Mouse (Mus musculus): ENCODE results near the gene Cdh23. TPM values are rescaled to one million over a fixed set of nuclear protein-coding genes. Genes with fewer than 3 reads are reported as not detected.
A peak's percentile ranks its signal among the peaks of the same experiment; 100 is the strongest.

Cdh23 gene
- polyA plus RNA-seq, 1 experiment from 2014 or later: 0.25 TPM

- H3K27me3 ChIP-seq (ENCODE audit: insufficient read depth, low read length): no peaks in the 10 kb centered on the region
- ATAC-seq (replicated peaks; ENCODE audit: low FRiP score, low read depth) (no peak), DNase-seq (ENCODE audit: low spot score) (no peak)
- 86% methylated on average over 4 of the region's 4 CpGs for WGBS
- H3K4me3 ChIP-seq (replicated peaks; ENCODE audit: low read depth, low read length): no peak overlapping the region
- no peak overlapping the region for H3K27ac ChIP-seq
- H3K9ac ChIP-seq (ENCODE audit: low read depth, low read length): no peak overlapping the region
- H3K9me3 ChIP-seq (replicated peaks; ENCODE audit: low read length): no peaks in the 10 kb centered on the region
- no peak for TF ChIP-seq CTCF (IDR thresholded peaks at IDR 0.05; ENCODE audit: low read depth)
- H3K4me1 ChIP-seq (replicated peaks; ENCODE audit: insufficient read depth, low read length): no peaks in the 10 kb centered on the region
- no peaks in the 10 kb centered on the region for H3K36me3 ChIP-seq (ENCODE audit: insufficient read depth, low read length)
- no peak overlapping the region for H3K4me2 ChIP-seq (ENCODE audit: low read length)
Observed at GRCm38 (mm10) chr10:60442321-60442720, 254.0 kb downstream of the Cdh23 start.

GRCm38 (mm10) chr10:60432679-60433078 lies 263.6 kb downstream of the Cdh23 start:
- H3K9ac ChIP-seq (ENCODE audit: low read depth, low read length): no peak overlapping the region
- H3K27me3 ChIP-seq (ENCODE audit: insufficient read depth, low read length): no peaks in the 10 kb centered on the region
- ATAC-seq (replicated peaks; ENCODE audit: low FRiP score, low read depth) (no peak), DNase-seq (ENCODE audit: low spot score) (no peak)
- no peaks in the 10 kb centered on the region for H3K4me1 ChIP-seq (replicated peaks; ENCODE audit: insufficient read depth, low read length)
- H3K36me3 ChIP-seq (ENCODE audit: insufficient read depth, low read length): no peaks in the 10 kb centered on the region
- H3K4me2 ChIP-seq (ENCODE audit: low read length): no peak overlapping the region
- no peaks in the 10 kb centered on the region for H3K9me3 ChIP-seq (replicated peaks; ENCODE audit: low read length)
- no peak overlapping the region for H3K4me3 ChIP-seq (replicated peaks; ENCODE audit: low read depth, low read length)
- TF ChIP-seq CTCF (IDR thresholded peaks at IDR 0.05; ENCODE audit: low read depth): no peak
- 23% methylated on average over 4 of the region's 4 CpGs for WGBS
- no peak overlapping the region for H3K27ac ChIP-seq

- no peak overlapping the region for H3K4me2 ChIP-seq (ENCODE audit: low read length)
- H3K4me1 ChIP-seq (replicated peaks; ENCODE audit: insufficient read depth, low read length): no peaks in the 10 kb centered on the region
- H3K27me3 ChIP-seq (ENCODE audit: insufficient read depth, low read length): no peaks in the 10 kb centered on the region
- no peaks in the 10 kb centered on the region for H3K36me3 ChIP-seq (ENCODE audit: insufficient read depth, low read length)
- ATAC-seq (replicated peaks; ENCODE audit: low FRiP score, low read depth): no peak
- H3K9me3 ChIP-seq (replicated peaks; ENCODE audit: low read length): no peaks in the 10 kb centered on the region
- no peak for TF ChIP-seq CTCF (IDR thresholded peaks at IDR 0.05; ENCODE audit: low read depth)
- DNase-seq (ENCODE audit: low spot score): no peak
- 19% methylated on average over 6 of the region's 6 CpGs for WGBS
- no peak overlapping the region for H3K27ac ChIP-seq
- no peak overlapping the region for H3K9ac ChIP-seq (ENCODE audit: low read depth, low read length)
- H3K4me3 ChIP-seq (replicated peaks; ENCODE audit: low read depth, low read length): no peak overlapping the region
Observed at GRCm38 (mm10) chr10:60430591-60430990, 265.7 kb downstream of the Cdh23 start.

- H3K9me3 ChIP-seq (replicated peaks; ENCODE audit: low read length): peaks cover 5% of the 10 kb centered on the region; the same call in 1 of the 2 replicates
- H3K9ac ChIP-seq (ENCODE audit: low read depth, low read length): no peak overlapping the region
- H3K27ac ChIP-seq: no peak overlapping the region
- 46% methylated on average over 10 of the region's 10 CpGs for whole genome bisulfite sequencing
- DNase-seq (ENCODE audit: low spot score) (no peak), ATAC-seq (replicated peaks; ENCODE audit: low FRiP score, low read depth) (no peak)
- no peak overlapping the region for H3K4me3 ChIP-seq (replicated peaks; ENCODE audit: low read depth, low read length)
- TF ChIP-seq CTCF (IDR thresholded peaks at IDR 0.05; ENCODE audit: low read depth): no peak
- no peaks in the 10 kb centered on the region for H3K4me1 ChIP-seq (replicated peaks; ENCODE audit: insufficient read depth, low read length)
- no peaks in the 10 kb centered on the region for H3K36me3 ChIP-seq (ENCODE audit: insufficient read depth, low read length)
- H3K4me2 ChIP-seq (ENCODE audit: low read length): no peak overlapping the region
- no peaks in the 10 kb centered on the region for H3K27me3 ChIP-seq (ENCODE audit: insufficient read depth, low read length)
Observed at GRCm38 (mm10) chr10:60430001-60430400, 266.3 kb downstream of the Cdh23 start.

GRCm38 (mm10) chr10:60422756-60423155 lies 273.5 kb downstream of the Cdh23 start:
- 50% methylated on average over 7 of the region's 7 CpGs for WGBS
- DNase-seq (ENCODE audit: low spot score) (no peak), ATAC-seq (replicated peaks; ENCODE audit: low FRiP score, low read depth) (no peak)
- no peak overlapping the region for H3K4me3 ChIP-seq (replicated peaks; ENCODE audit: low read depth, low read length)
- H3K9me3 ChIP-seq (replicated peaks; ENCODE audit: low read length): peaks cover 5% of the 10 kb centered on the region; the same call in 1 of the 2 replicates
- no peak for TF ChIP-seq CTCF (IDR thresholded peaks at IDR 0.05; ENCODE audit: low read depth)
- H3K27me3 ChIP-seq (ENCODE audit: insufficient read depth, low read length): no peaks in the 10 kb centered on the region
- no peak overlapping the region for H3K27ac ChIP-seq
- no peak overlapping the region for H3K4me2 ChIP-seq (ENCODE audit: low read length)
- no peak overlapping the region for H3K9ac ChIP-seq (ENCODE audit: low read depth, low read length)
- no peaks in the 10 kb centered on the region for H3K36me3 ChIP-seq (ENCODE audit: insufficient read depth, low read length)
- H3K4me1 ChIP-seq (replicated peaks; ENCODE audit: insufficient read depth, low read length): no peaks in the 10 kb centered on the region

GRCm38 (mm10) chr10:60419624-60420023 lies 276.7 kb downstream of the Cdh23 start:
- WGBS: 34% methylated on average over 4 of the region's 4 CpGs
- H3K27me3 ChIP-seq (ENCODE audit: insufficient read depth, low read length): no peaks in the 10 kb centered on the region
- no peaks in the 10 kb centered on the region for H3K4me1 ChIP-seq (replicated peaks; ENCODE audit: insufficient read depth, low read length)
- no peaks in the 10 kb centered on the region for H3K9me3 ChIP-seq (replicated peaks; ENCODE audit: low read length)
- ATAC-seq (replicated peaks; ENCODE audit: low FRiP score, low read depth) (0 out of 2 replicates have a peak, but pooled peaks have one; percentile 7), DNase-seq (ENCODE audit: low spot score) (no peak)
- H3K27ac ChIP-seq: no peak overlapping the region
- no peak overlapping the region for H3K4me3 ChIP-seq (replicated peaks; ENCODE audit: low read depth, low read length)
- no peak overlapping the region for H3K4me2 ChIP-seq (ENCODE audit: low read length)
- no peak overlapping the region for H3K9ac ChIP-seq (ENCODE audit: low read depth, low read length)
- H3K36me3 ChIP-seq (ENCODE audit: insufficient read depth, low read length): no peaks in the 10 kb centered on the region
- TF ChIP-seq CTCF (IDR thresholded peaks at IDR 0.05; ENCODE audit: low read depth): peak; percentile 51

GRCm38 (mm10) chr10:60418137-60418536 lies 278.2 kb downstream of the Cdh23 start:
- Histone ChIP-seq H3K4me3 (replicated peaks; ENCODE audit: low read depth, low read length) (no peak overlapping the region), H3K36me3 (ENCODE audit: insufficient read depth, low read length) (no peaks in the 10 kb centered on the region), H3K27me3 (ENCODE audit: insufficient read depth, low read length) (no peaks in the 10 kb centered on the region), H3K9me3 (replicated peaks; ENCODE audit: low read length) (no peaks in the 10 kb centered on the region), H3K9ac (ENCODE audit: low read depth, low read length) (no peak overlapping the region), H3K27ac (no peak overlapping the region), H3K4me1 (replicated peaks; ENCODE audit: insufficient read depth, low read length) (no peaks in the 10 kb centered on the region), H3K4me2 (ENCODE audit: low read length) (no peak overlapping the region)
- ATAC-seq (replicated peaks; ENCODE audit: low FRiP score, low read depth): peak; percentile 40; the same call in 1 of the 2 replicates
- peak; percentile 72 for DNase-seq (ENCODE audit: low spot score)
- 12% methylated on average over 3 of the region's 3 CpGs for WGBS
- peak; percentile 85 for TF ChIP-seq CTCF (IDR thresholded peaks at IDR 0.05; ENCODE audit: low read depth)

Measured in kidney, postnatal 0 days (tissue).